Mouse (Mus musculus): ENCODE results near the gene Pax7. TPM values are rescaled to one million over a fixed set of nuclear protein-coding genes. Genes with fewer than 3 reads are reported as not detected.
A peak's percentile ranks its signal among the peaks of the same experiment; 100 is the strongest.

Gene Pax7
- total RNA-seq, 4 experiments from 2014 or later, result not detected

DNA sequence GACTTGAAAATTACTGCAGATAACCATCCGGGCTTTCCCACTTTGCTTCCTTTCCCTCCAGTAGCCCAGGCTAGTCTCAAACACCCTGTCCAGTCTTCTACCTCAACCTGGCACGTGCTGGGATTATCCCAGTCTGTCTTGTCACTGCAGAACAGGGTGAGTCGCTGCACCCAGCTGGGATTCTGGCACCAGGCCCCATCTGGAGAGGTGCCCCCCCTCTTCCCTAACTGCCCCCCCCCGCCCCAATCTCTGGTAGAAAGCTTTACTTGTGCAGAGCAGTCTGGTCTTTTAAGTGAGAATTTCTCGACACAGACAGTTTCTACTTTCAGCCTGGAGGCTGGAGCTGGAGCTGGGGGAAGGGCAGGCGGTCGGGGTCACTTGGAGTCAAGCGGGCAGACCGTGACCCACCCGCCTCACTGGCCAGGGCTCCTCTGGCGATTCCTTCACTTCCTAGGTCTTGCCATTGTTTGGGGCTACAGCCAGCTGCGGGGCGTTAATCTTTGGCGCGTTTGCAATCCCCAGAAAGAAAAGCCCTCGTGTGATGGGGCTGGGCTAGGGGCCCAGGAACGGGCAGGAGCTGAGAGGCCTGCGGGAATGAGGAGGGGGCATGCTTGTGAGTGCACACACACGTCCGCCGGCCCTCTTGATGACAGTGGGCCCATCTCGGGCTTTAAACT, 22.4 kb downstream of the Pax7 start:
- no peak for DNase-seq

- DNase-seq, result no peak
Observed at GRCm38 (mm10) chr4:139809381-139809820, 23.9 kb downstream of the Pax7 start.

- DNase-seq, result no peak
Observed at GRCm38 (mm10) chr4:139807820-139808219, 25.5 kb downstream of the Pax7 start.

- no peak for DNase-seq
Observed at GRCm38 (mm10) chr4:139807191-139807808, 26.0 kb downstream of the Pax7 start.

DNA sequence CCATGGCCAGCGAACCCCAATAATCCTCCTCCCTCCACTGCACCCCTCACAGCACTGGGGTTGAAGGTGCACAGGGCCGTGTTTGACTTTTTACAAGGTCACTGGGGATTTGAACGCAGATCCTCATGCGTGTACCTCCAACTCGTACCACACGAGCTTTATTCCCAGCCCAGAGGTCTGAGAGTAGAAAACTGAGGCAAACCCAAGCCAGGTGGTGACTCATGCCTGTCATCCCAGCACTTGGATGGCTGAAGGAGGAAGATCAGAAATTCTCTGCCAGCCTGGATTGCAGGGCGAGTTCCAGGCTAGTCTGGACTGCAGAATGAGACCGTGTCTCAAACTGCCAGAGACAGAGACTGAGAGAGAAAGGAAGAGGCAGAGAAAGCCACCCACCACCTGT, 28.4 kb downstream of the Pax7 start:
- no peak for DNase-seq

- peak; percentile 15 for DNase-seq
Observed at GRCm38 (mm10) chr4:139803981-139804380, 29.3 kb downstream of the Pax7 start.

- DNase-seq, result no peak
Observed at GRCm38 (mm10) chr4:139799436-139800100, 33.8 kb downstream of the Pax7 start.

DNA sequence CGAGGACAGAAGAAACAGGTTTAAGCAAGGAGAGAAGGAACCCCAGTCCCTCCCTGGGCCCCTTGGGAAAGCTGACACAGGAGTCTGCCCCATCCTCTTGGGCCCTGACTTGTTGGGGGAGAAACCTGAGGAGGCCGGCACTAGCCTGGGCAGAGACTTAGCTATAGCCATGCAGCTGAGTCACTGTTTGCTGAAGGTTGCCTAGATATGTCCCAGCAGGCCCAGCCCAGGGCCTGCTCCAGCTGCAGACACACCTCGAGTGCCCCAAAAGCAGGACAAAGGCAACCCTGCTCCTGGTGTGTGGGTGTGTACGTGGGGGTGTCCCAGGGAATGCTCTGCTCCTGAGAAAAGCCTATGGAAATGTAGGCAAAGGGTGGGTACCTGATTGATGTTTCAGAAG, 36.0 kb downstream of the Pax7 start:
- DNase-seq, result no peak

GRCm38 (mm10) chr4:139796115-139796514, 37.2 kb downstream of the Pax7 start:
- DNase-seq, result no peak

GRCm38 (mm10) chr4:139791168-139791567, 42.2 kb downstream of the Pax7 start:
- no peak for DNase-seq

DNA sequence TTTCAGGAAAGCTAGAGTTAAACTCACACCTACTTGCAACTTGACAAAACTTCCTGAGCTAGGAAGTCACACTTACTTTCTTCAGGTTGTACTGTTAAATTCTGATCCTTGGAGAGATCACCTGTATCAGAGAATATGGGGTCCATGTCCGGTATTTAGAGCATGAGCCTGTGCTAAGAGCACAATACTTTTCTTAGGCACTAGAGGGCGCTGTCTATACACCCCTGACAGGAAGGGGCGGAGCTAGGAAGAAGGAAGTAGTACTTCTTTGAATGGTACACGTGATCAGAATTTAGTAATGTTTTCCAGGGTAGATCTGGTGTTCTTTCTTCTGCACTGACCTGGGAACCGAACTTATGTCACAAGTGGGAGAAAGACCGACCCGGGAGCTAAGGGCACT, 43.6 kb downstream of the Pax7 start:
- DNase-seq, result no peak

DNA sequence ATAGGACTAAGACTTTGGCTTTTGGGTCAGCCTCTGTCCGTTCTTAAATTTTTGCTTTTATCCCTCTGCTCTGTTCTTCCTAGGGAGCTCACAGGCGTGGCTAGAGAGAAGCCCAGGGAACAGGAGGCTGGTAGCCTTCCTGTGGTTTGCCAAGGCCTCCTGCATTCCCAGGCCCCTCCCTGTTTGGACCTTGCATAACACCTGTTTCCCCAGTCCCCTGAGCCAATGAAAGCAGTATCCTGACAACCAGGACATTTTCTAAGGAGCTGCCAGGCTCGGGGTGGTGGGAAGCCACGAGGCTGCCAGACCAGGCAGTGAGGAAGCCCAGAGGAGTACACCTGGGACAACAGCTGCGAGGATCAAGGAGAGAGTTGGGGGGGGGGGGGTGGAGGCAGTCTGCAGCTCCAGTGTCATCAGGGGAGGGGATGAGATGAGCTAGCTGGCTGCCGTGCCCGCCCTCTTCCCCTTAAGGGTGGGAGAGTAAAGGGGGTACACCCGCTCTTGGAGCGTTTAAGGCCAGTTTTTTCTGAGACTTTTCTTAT, 50.3 kb downstream of the Pax7 start:
- DNase-seq, result no peak

GRCm38 (mm10) chr4:139771125-139771631, 62.1 kb downstream of the Pax7 start:
- no peak for DNase-seq

DNA sequence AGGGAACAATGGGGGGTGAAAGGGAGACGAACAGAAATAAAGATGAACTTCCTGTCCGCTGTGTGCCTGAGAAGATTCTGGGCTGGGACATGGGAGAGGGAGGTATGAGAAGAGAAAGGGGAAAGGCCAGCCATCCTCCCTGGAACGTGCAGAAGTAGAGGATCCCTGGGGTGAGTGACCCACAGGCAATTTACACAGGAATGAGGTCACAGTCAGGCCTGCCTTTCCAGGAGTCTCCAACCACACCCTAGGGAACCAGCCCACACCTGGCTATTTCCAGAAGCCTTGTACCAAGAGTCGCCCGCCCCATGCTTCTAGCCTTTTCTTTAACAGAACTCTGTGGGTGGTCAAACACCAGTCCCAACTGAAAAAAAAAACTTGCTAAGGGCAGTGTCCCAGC, 65.5 kb downstream of the Pax7 start:
- DNase-seq, result no peak

DNA sequence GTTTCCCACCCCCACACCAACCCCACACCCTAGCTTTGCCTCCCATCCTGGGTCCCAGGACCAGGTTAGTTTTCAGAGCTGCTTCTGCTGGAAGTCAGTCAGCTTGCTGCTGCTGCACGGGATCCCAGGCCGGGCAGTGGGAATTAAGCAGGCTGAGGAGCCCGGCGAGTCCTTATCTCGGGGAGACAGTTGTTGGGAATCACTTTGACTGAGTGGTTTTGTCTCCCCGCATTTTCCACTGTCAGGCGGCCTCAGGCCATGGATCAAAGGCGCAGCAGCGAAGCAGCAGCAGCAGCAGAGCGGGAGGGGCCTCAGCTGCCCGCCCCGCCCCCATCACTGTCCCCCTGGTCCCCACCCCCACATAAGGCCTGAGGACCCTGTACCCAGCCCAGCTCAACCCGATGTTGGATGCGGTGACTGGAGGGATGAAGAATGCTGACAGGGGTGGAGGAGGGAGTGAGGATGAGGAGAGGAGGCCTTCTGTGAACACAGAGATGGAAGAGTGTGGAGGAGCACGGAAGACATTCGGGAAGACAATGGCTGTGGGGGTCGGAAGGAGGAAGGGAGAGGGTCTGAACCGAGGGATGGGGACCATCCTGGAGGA, 66.1 kb downstream of the Pax7 start:
- no peak for DNase-seq

DNA sequence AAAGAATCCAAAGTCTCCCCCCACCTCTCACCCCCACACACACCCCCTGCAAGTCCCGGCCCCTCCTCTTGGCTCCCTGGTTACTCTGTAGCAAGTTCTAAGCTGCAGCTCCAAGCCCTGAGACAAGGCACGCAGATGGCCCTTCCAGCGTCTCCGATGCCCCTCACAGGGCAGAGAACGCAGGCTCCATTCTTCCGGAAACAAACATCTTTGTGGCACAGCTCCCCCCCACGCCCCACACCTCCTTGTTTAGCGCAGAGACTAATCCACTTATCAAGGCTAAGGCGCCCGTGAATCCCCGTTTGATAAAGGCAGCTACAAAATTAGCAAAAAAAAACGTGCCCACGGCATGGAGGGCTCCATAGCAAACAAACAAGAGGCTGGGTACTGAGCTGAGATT, 71.4 kb downstream of the Pax7 start:
- DNase-seq, result no peak

DNA sequence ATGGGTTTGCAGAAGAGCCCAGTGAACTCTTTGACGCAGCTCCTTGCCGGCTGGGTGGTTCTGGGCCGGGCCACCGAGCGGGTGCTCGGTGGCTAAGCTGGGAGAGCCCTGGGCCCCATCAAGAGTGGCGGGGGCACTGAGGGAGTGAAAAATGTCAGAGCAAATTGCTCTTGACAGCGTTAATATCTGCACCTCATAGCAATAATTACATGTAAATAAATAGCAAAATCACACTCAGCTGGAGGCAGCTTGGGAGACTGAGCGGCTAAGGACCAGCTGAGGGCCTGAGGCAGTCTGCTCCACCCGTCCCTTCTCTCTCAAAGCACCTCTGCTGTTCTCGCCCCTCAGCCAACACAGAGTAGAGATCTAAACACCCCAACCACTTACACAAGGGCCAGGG, 72.6 kb downstream of the Pax7 start:
- DNase-seq, result no peak

GRCm38 (mm10) chr4:139758512-139759340, 74.6 kb downstream of the Pax7 start:
- no peak for DNase-seq

DNA sequence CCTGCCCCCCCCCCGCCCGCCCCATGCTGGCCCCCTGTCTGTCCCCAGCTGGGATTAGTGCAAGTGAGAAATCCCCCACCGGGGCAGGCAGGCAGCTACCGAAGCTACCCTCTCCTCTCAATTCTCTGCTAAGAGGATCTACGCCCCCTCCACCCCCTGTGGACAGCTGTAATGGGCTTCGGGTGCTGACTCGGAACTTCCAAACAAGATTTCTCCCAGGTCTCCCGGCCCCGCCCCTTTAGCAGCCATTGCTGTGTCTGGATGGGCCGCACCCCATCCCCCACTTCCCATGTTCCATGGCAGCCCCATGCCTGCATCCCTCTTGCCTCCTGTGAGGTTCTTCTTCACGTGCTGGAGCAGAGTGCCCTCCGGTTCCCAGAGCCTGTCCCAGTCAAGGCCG, 76.4 kb downstream of the Pax7 start:
- DNase-seq, result no peak

GRCm38 (mm10) chr4:139754148-139754710, 79.1 kb downstream of the Pax7 start:
- no peak for DNase-seq

- no peak for DNase-seq
Observed at GRCm38 (mm10) chr4:139750926-139751325, 82.4 kb downstream of the Pax7 start.
